Mouse (Mus musculus): ENCODE results near the gene D17Wsu92e.

Gene D17Wsu92e

GRCm38 (mm10) chr17:27760169-27760568, 60.3 kb downstream of the D17Wsu92e start:
- in situ Hi-C loops (cut with MboI; ENCODE audit: unreplicated experiment in 2 of 2): loop anchor here (10.0 to 25.0 kb wide), 3 partner anchors 195 to 225 kb away; partner anchors contain the start of gene AI413582 (in 1 of the 2)

- in situ Hi-C loops (cut with MboI; ENCODE audit: unreplicated experiment in 2 of 2): loop anchor here in 1 of 2 experiments (25.0 kb wide), 1 partner anchor 214 kb away; no protein-coding TSS in a partner anchor
Measured at GRCm38 (mm10) chr17:27751314-27752202, 68.9 kb downstream of the D17Wsu92e start.

- in situ Hi-C loops (cut with MboI; ENCODE audit: unreplicated experiment in 2 of 2): loop anchor here in 1 of 2 experiments (25.0 kb wide), 1 partner anchor 213 kb away; no protein-coding TSS in a partner anchor
Measured at GRCm38 (mm10) chr17:27750451-27750942, 70.0 kb downstream of the D17Wsu92e start.

GRCm38 (mm10) chr17:27748123-27748522, 72.3 kb downstream of the D17Wsu92e start:
- in situ Hi-C loops (cut with MboI; ENCODE audit: unreplicated experiment in 2 of 2): no loop called here

GRCm38 (mm10) chr17:27746446-27746845, 74.0 kb downstream of the D17Wsu92e start:
- in situ Hi-C loops (cut with MboI; ENCODE audit: unreplicated experiment in 2 of 2): no loop called here

- in situ Hi-C loops (cut with MboI; ENCODE audit: unreplicated experiment in 2 of 2): no loop called here
Measured at GRCm38 (mm10) chr17:27740961-27741360, 79.5 kb downstream of the D17Wsu92e start.

- in situ Hi-C loops (cut with MboI; ENCODE audit: unreplicated experiment in 2 of 2): no loop called here
Measured at GRCm38 (mm10) chr17:27734344-27735073, 85.9 kb downstream of the D17Wsu92e start.

GRCm38 (mm10) chr17:27732694-27733093, 87.8 kb downstream of the D17Wsu92e start:
- in situ Hi-C loops (cut with MboI; ENCODE audit: unreplicated experiment in 2 of 2): no loop called here

- in situ Hi-C loops (cut with MboI; ENCODE audit: unreplicated experiment in 2 of 2): no loop called here
Measured at GRCm38 (mm10) chr17:27732152-27732551, 88.3 kb downstream of the D17Wsu92e start.

GRCm38 (mm10) chr17:27728770-27729169, 91.7 kb downstream of the D17Wsu92e start, which contains the start of gene Spdef:
Gene Spdef, minus strand, starts transcription at chr17:27728955.
- in situ Hi-C loops (cut with MboI; ENCODE audit: unreplicated experiment in 2 of 2): no loop called here

- in situ Hi-C loops (cut with MboI; ENCODE audit: unreplicated experiment in 2 of 2): no loop called here
Measured at GRCm38 (mm10) chr17:27726527-27726926, 93.9 kb downstream of the D17Wsu92e start.

GRCm38 (mm10) chr17:27725412-27725811, 95.0 kb downstream of the D17Wsu92e start:
- in situ Hi-C loops (cut with MboI; ENCODE audit: unreplicated experiment in 2 of 2): no loop called here

- in situ Hi-C loops (cut with MboI; ENCODE audit: unreplicated experiment in 2 of 2): no loop called here
Measured at GRCm38 (mm10) chr17:27725011-27725410, 95.4 kb downstream of the D17Wsu92e start.

- in situ Hi-C loops (cut with MboI; ENCODE audit: unreplicated experiment in 2 of 2): no loop called here
Measured at GRCm38 (mm10) chr17:27724327-27724726, 96.1 kb downstream of the D17Wsu92e start.

- in situ Hi-C loops (cut with MboI; ENCODE audit: unreplicated experiment in 2 of 2): no loop called here
Measured at GRCm38 (mm10) chr17:27721125-27721664, 99.3 kb downstream of the D17Wsu92e start.

GRCm38 (mm10) chr17:27720326-27720725, 100.1 kb downstream of the D17Wsu92e start:
- in situ Hi-C loops (cut with MboI; ENCODE audit: unreplicated experiment in 2 of 2): no loop called here

GRCm38 (mm10) chr17:27719663-27720062, 100.8 kb downstream of the D17Wsu92e start:
- in situ Hi-C loops (cut with MboI; ENCODE audit: unreplicated experiment in 2 of 2): no loop called here

- in situ Hi-C loops (cut with MboI; ENCODE audit: unreplicated experiment in 2 of 2): no loop called here
Measured at GRCm38 (mm10) chr17:27718250-27718649, 102.2 kb downstream of the D17Wsu92e start.

- in situ Hi-C loops (cut with MboI; ENCODE audit: unreplicated experiment in 2 of 2): no loop called here
Measured at GRCm38 (mm10) chr17:27716804-27717203, 103.6 kb downstream of the D17Wsu92e start.

GRCm38 (mm10) chr17:27712832-27713231, 107.6 kb downstream of the D17Wsu92e start:
- in situ Hi-C loops (cut with MboI; ENCODE audit: unreplicated experiment in 2 of 2): no loop called here

GRCm38 (mm10) chr17:27709650-27710049, 110.8 kb downstream of the D17Wsu92e start:
- in situ Hi-C loops (cut with MboI; ENCODE audit: unreplicated experiment in 2 of 2): no loop called here

All from v-Abl transformed pro-B cells (cell line).